Mouse (Mus musculus): ENCODE results near the gene Tef.

DNA sequence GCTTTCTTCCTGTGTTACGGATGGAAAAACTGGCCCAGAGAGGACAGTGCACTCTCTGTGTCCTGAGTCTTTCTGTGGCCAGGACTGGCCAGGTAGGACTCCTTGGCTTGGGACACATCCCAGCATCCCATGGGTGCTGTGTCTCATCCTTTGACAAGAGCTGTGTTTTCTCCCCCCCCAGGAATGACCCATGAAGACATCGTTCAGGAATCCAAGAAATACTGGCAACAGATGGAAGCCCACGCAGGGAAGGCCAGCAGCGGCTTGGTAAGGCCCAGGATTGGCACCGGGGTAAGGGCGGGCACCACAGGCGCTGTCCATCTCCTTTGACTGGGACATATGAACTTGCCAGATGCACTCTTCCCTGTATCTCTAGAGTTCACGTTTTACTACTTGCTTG is 16.5 kb upstream of the Tef start:
- TF ChIP-seq POLR2A (IDR thresholded peaks at IDR 0.05; ENCODE audit: borderline replicate concordance, extremely low read depth, low read depth, low read length): no peak
- TF ChIP-seq CTCF (IDR thresholded peaks at IDR 0.05; ENCODE audit: insufficient read depth, low read length): no peak

Data from lung, adult 2 months (tissue).